Mouse (Mus musculus): ENCODE data around the gene Eng. TPM values are rescaled to one million over a fixed set of nuclear protein-coding genes. Genes with fewer than 3 reads are reported as not detected.

Eng gene
- total RNA-seq, 2 experiments from 2014 or later, result 17.4 to 24.2 TPM

DNA sequence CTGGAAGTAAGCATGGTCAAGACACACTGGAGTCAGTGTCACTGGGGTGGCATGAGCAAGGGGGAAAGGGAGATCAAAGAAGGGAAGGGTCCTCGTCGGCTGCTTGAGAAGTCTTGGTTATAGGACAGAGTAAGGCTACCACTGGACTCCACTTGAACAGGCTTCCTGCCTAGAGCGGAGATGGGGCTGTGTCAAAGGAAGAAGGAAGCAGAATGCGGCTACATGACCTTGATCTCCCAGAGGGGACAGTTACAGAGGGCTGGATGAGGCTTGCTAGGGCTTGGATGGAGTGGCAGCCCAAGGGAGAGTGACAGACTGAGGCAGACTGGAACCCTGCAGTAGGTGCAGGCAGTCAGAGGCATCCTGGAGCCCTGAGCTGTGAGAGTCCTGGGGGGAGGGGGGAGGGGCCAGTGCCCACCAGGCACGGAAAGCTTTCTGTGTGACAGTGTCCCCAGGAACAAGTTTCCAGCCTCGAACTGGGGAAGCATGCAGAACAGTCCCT, 5.8 kb upstream of the Eng start:
- no peak for DNase-seq (ENCODE audit: extremely low spot score in 1 of 2, low spot score in 1 of 2)

DNA sequence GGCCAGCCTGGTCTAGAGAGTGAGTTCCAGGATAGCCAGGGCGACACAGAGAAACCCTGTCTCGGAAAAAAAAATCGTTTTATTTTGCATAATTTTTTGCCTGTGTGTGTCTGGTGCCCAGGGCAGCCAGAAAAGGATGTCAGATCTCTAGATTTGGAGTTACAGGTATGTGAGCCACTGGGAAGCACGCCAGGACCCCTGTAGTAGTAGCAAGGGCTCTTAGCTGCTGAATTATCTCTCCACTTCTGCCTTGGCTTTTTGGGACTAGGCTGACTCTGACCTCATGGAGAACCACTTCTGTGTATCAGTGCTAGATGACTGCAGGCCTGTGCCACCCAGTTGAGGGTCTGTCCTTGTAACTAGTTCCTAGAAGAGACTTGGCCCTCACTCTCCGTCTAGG, 4.6 kb upstream of the Eng start:
- no peak for DNase-seq (ENCODE audit: extremely low spot score in 1 of 2, low spot score in 1 of 2)

GRCm38 (mm10) chr2:32642813-32643212, 3.6 kb upstream of the Eng start:
- DNase-seq (ENCODE audit: extremely low spot score in 1 of 2, low spot score in 1 of 2), result no peak

- DNase-seq (ENCODE audit: extremely low spot score in 1 of 2, low spot score in 1 of 2), result no peak
Measured at GRCm38 (mm10) chr2:32644083-32644482, 2.3 kb upstream of the Eng start.

- no peak for DNase-seq (ENCODE audit: extremely low spot score in 1 of 2, low spot score in 1 of 2)
Measured at GRCm38 (mm10) chr2:32644799-32645475, 1.5 kb upstream of the Eng start.

DNA sequence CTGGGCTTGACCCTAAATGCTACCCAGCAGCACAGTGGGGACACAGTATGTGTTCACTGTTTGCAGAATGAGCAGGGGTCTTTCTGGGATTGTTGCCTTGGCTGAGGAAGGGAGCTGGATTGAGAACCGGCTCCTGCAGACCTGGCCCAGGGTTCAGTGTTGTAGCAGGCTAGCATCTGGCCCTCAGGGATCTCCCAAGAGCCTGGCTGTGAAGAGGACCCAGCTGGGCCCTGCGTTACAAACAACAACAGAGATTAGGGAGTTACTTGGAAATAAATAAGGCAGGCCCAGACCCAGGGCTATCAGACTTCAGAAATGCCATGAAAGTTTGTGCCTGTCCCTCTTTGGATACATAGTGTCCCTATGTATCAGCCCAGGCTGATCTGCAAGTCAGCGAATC, 748 bp upstream of the Eng start:
- DNase-seq (ENCODE audit: extremely low spot score in 1 of 2, low spot score in 1 of 2), result no peak

- no peak for DNase-seq (ENCODE audit: extremely low spot score in 1 of 2, low spot score in 1 of 2)
Measured at GRCm38 (mm10) chr2:32647366-32647765, 971 bp downstream of the Eng start.

DNA sequence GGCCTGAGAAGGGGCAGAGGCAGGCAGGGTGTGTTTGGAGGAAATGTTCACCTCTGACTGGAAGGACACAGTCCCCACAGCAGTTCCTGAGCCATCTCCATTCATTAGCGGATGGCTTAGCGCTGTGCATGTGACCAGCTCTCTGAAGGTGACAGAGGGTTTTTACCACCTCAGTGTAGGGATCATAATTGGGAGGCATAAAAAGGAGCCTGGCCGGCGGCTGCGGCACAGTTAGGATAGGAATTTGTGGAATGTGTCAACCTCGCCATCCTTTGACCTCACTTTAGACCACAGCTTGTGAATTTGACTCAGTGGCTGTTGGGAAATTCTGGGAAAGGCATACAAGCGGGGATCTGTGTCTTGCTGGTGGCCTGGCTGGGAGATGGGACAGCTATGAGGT, 7.4 kb downstream of the Eng start:
- DNase-seq (ENCODE audit: extremely low spot score in 1 of 2, low spot score in 1 of 2), result no peak

- DNase-seq (ENCODE audit: extremely low spot score in 1 of 2, low spot score in 1 of 2), result no peak
Measured at GRCm38 (mm10) chr2:32654743-32655393, 8.5 kb downstream of the Eng start.

- DNase-seq (ENCODE audit: extremely low spot score in 1 of 2, low spot score in 1 of 2), result no peak
Measured at GRCm38 (mm10) chr2:32655394-32655744, 9.0 kb downstream of the Eng start.

DNA sequence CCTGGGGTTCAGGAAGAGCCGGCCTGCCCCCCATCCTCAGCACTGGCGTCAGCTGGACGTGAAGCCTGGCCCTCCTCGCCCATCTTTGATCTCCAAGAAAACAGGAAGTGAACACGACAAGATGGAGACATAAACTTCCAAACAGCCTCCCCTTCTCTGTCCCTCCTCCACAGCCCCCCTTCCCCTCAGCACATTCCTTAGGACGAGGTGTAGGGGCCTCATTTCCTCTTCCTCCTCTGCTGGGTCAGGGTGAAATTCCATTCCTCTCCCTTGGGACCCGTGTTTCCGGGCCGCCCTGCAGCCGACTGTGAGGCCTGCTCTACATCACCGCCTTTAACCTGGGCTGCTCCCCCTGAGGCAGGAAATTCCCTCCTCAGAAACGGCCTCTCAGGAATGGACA, 9.4 kb downstream of the Eng start:
- no peak for DNase-seq (ENCODE audit: extremely low spot score in 1 of 2, low spot score in 1 of 2)

- DNase-seq (ENCODE audit: extremely low spot score in 1 of 2, low spot score in 1 of 2), result no peak
Measured at GRCm38 (mm10) chr2:32658873-32659272, 12.5 kb downstream of the Eng start.

GRCm38 (mm10) chr2:32661509-32662107, 15.2 kb downstream of the Eng start:
- no peak for DNase-seq (ENCODE audit: extremely low spot score in 1 of 2, low spot score in 1 of 2)

DNA sequence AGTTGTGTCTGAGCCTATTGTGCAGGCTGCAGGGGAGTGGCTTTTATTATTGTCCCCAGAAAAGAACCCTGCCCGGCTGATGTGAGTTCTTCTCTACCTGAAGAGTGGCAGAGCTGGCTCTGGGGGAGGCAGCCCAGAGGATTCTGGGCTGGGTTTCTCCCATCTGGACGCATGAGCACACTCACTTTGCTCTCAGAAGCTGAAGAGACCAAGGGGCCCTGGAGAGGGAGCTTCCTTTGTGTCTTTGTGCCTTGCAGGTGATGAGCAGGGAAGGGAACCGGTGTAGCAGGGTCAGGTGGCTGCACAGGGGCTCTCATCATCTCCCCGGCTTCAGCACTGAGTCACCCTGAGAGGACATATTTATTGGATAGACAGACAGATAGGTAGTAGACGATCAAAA, 15.9 kb downstream of the Eng start:
- no peak for DNase-seq (ENCODE audit: extremely low spot score in 1 of 2, low spot score in 1 of 2)

- DNase-seq (ENCODE audit: extremely low spot score in 1 of 2, low spot score in 1 of 2), result no peak
Measured at GRCm38 (mm10) chr2:32665345-32665744, 18.9 kb downstream of the Eng start.

- no peak for DNase-seq (ENCODE audit: extremely low spot score in 1 of 2, low spot score in 1 of 2)
Measured at GRCm38 (mm10) chr2:32665853-32666252, 19.5 kb downstream of the Eng start.

- DNase-seq (ENCODE audit: extremely low spot score in 1 of 2, low spot score in 1 of 2), result no peak
Measured at GRCm38 (mm10) chr2:32667775-32668174, 21.4 kb downstream of the Eng start.

DNA sequence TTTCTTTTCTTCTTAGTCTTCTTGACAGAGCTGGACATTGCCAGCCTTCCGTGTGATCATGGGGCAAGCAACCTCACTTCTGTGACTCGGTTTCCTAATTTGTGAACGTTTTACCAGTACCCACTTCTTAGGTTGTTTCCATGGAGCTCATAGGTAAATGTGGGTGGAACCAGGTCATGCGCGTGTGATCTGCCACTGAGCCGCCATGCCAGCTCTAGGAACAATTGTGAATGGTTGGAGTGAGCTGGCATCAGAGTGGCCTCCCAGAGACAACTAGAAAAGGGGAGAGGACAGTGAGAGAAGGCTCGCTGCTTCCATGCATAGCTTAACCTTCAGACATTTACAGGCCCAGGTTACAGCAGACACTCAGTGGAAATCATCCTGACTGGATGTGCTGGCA, 21.8 kb downstream of the Eng start:
- DNase-seq (ENCODE audit: extremely low spot score in 1 of 2, low spot score in 1 of 2), result no peak

- no peak for DNase-seq (ENCODE audit: extremely low spot score in 1 of 2, low spot score in 1 of 2)
Measured at GRCm38 (mm10) chr2:32669876-32670275, 23.5 kb downstream of the Eng start.

- DNase-seq (ENCODE audit: extremely low spot score in 1 of 2, low spot score in 1 of 2), result no peak
Measured at GRCm38 (mm10) chr2:32671147-32671546, 24.8 kb downstream of the Eng start.

GRCm38 (mm10) chr2:32671907-32672595, 25.7 kb downstream of the Eng start:
- no peak for DNase-seq (ENCODE audit: extremely low spot score in 1 of 2, low spot score in 1 of 2)
